Mouse (Mus musculus): ENCODE data around the gene Cby1. TPM values are rescaled to one million over a fixed set of nuclear protein-coding genes. Genes with fewer than 3 reads are reported as not detected.
"Not testable (repeated sequence)": the region's sequence is repeated elsewhere in the genome, so short reads cannot be mapped to it uniquely, and the experiment has no call there.

Gene Cby1
- polyA plus RNA-seq, 1 experiment from 2014 or later, result 91.5 TPM

DNA sequence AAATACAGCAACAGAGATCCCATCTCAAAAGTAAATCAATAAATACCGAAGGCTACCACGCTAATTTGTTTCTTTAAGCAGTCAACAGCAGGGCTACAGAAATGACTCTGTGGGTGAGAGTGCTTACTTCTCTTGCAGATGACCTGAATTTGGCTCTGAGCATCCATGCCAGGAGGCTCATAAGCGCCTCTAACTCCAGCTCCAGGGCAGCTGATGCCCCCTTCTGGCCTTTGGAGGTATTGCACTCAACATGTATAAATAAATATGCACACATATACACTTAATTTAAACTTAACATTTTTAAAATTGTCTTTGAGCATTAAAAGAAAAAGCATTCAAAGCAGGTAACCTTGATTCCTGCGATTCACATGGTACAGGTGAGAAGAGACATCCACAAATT, 7.5 kb upstream of the Cby1 start:
- no peak for DNase-seq (ENCODE audit: low spot score)
- Histone ChIP-seq H3K27me3 (ENCODE audit: insufficient read depth, poor library complexity, severe bottlenecking) (no peaks in the 10 kb centered on the region), H3K4me3 (no peak overlapping the region), H3K27ac (no peak overlapping the region), H3K4me1 (replicated peaks) (no peaks in the 10 kb centered on the region), H3K36me3 (peaks cover 52% of the 10 kb centered on the region), H3K9me3 (0 out of 2 replicates have a peak, but pooled peaks cover 4% of the 10 kb centered on the region)
- 73% methylated on average over 4 of the region's 4 CpGs for WGBS

DNA sequence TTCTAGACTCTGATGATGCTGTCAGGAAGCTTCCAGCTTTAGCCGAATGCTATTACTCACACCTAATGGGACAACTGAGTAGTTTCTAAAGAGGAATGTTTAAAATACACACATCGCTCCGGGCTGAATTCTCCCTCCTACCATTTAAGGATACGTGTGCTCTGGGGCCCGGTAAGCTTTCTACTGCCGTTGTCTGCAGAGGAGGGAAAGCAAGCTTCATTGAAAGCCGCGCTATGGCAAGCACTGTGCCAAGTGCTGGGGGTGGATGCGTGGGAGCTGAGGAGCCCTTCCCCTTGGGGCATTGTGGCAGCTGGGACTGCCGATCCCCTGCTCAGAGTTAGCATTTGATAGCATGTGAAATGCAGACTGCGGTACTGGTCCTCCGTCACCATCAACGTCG, 2.5 kb upstream of the Cby1 start:
- Histone ChIP-seq H3K36me3 (peaks cover 26% of the 10 kb centered on the region), H3K4me3 (no peak overlapping the region), H3K4me1 (replicated peaks) (peaks cover 19% of the 10 kb centered on the region), H3K9me3 (0 out of 2 replicates have a peak, but pooled peaks cover 6% of the 10 kb centered on the region), H3K27me3 (ENCODE audit: insufficient read depth, poor library complexity, severe bottlenecking) (no peaks in the 10 kb centered on the region), H3K27ac (no peak overlapping the region)
- 95% methylated on average over 14 of the region's 14 CpGs for WGBS
- DNase-seq (ENCODE audit: low spot score), result no peak

DNA sequence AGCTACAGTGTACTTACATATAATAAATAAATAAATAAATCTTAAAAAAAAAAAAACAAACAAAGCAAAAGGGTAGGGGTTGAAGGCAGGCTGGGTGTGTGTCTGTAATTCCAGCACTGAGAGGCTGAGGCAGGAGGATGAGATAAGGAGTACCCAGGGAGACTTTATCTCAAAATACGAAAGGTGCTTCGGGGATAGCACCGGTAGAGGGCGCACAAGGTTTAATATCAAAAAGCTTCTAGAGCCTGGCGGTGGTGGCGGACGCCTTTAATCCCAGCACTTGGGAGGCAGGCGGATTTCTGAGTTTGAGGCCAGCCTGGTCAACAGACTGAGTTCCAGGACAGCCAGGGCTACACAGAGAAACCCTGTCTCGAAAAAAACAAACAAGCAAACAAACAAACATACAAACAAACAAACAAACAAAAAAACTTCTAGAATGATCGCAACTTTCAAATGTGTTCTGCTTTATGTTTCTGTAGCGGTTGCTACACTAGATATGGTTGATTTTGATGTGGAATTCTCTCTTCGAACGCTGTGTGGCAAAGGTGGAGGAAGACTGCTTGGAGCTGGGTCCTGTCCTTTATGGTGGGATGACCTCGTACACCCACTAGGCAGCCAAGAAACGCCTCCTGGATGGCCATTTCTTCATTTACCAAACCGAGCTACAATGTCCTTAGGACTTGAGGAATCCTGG, 1.0 kb upstream of the Cby1 start:
- H3K27me3 ChIP-seq (ENCODE audit: insufficient read depth, poor library complexity, severe bottlenecking), result no peaks in the 10 kb centered on the region
- H3K4me1 ChIP-seq (replicated peaks), result peaks cover 19% of the 10 kb centered on the region
- H3K36me3 ChIP-seq, result peaks cover 29% of the 10 kb centered on the region
- peak overlapping the region; percentile 100 for H3K27ac ChIP-seq
- 4% methylated on average over 16 of the region's 16 CpGs for WGBS
- DNase-seq (ENCODE audit: low spot score), result peak; percentile 85
- peak overlapping the region; percentile 84 for H3K4me3 ChIP-seq
- H3K9me3 ChIP-seq, result peaks cover 6% of the 10 kb centered on the region; the same call in 1 of the 2 replicates

DNA sequence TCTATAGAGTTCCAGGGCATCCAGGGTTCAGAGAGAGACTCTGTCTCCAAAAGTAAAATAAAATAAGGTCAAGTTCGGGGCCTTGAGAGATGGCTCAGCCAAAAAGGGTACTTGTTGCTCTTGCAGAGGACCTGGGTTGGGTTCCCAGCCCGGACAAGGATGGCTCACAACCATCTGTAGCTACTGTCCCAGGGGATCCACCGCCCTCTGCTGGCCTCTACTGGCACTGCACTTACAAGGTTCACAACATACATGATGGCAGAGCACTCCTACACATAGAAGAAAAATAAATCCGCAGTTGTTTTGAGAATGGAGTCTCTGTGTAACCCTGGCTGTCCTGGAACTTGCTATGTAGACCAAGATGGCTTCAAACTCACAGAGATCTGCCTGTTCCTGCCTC, 2.9 kb downstream of the Cby1 start:
- Histone ChIP-seq H3K4me3 (no peak overlapping the region), H3K4me1 (replicated peaks) (peaks cover 19% of the 10 kb centered on the region), H3K27me3 (ENCODE audit: insufficient read depth, poor library complexity, severe bottlenecking) (no peaks in the 10 kb centered on the region), H3K9me3 (peaks cover 6% of the 10 kb centered on the region; the same call in 1 of the 2 replicates), H3K27ac (no peak overlapping the region), H3K36me3 (peaks cover 55% of the 10 kb centered on the region)
- 74% methylated on average over 4 of the region's 4 CpGs for WGBS
- DNase-seq (ENCODE audit: low spot score), result peak; percentile 35

DNA sequence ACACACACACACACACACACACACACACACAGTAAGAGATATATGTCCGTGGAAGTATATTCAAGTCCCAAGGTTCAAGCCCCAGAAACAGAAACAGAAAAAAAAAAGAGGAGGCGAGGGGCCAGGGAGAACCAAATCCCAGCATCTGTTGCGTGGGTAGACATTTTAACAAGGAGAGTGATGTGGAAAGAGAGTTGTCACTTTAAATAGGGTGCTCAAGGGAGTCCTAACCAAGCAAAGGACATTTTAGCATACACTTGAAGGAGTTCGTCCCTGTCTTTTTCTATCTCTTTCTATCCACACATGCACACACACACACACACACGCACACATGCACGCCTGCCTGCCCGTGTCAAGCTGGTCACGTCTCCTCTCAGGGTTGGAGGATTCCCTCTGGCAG, 5.7 kb downstream of the Cby1 start:
- peaks cover 6% of the 10 kb centered on the region; the same call in 1 of the 2 replicates for H3K9me3 ChIP-seq
- no peak for DNase-seq (ENCODE audit: low spot score)
- WGBS, result 91% methylated on average over 8 of the region's 8 CpGs
- peaks cover 8% of the 10 kb centered on the region for H3K4me1 ChIP-seq (replicated peaks)
- H3K36me3 ChIP-seq, result peaks cover 71% of the 10 kb centered on the region
- H3K4me3 ChIP-seq, result no peak overlapping the region
- H3K27me3 ChIP-seq (ENCODE audit: insufficient read depth, poor library complexity, severe bottlenecking), result no peaks in the 10 kb centered on the region
- no peak overlapping the region for H3K27ac ChIP-seq

DNA sequence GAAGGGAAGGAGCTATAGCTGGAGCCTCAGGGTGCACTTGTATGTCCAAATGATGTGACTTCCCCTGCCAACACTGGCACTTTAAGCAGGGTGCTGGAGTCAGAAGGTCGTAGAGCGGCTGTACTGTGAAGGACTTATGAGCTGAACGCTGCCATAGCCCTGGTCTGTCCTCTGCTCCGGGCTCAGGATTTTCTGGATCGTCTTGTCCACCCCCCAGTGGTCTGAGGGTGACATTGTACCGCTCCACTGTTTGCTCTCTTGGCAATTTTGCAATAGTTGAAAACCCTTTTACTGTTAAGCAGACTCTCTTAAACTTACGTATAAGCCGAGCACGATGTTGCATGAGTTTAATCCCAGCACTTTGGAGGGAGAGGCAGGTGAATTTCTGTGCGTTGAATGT, 10.2 kb downstream of the Cby1 start:
- H3K4me3 ChIP-seq, result no peak overlapping the region
- no peaks in the 10 kb centered on the region for H3K27me3 ChIP-seq (ENCODE audit: insufficient read depth, poor library complexity, severe bottlenecking)
- H3K36me3 ChIP-seq, result peaks cover 67% of the 10 kb centered on the region
- WGBS, result 80% methylated on average over 10 of the region's 10 CpGs
- no peaks in the 10 kb centered on the region for H3K9me3 ChIP-seq
- H3K4me1 ChIP-seq (replicated peaks), result peaks cover 6% of the 10 kb centered on the region
- DNase-seq (ENCODE audit: low spot score), result no peak
- no peak overlapping the region for H3K27ac ChIP-seq

DNA sequence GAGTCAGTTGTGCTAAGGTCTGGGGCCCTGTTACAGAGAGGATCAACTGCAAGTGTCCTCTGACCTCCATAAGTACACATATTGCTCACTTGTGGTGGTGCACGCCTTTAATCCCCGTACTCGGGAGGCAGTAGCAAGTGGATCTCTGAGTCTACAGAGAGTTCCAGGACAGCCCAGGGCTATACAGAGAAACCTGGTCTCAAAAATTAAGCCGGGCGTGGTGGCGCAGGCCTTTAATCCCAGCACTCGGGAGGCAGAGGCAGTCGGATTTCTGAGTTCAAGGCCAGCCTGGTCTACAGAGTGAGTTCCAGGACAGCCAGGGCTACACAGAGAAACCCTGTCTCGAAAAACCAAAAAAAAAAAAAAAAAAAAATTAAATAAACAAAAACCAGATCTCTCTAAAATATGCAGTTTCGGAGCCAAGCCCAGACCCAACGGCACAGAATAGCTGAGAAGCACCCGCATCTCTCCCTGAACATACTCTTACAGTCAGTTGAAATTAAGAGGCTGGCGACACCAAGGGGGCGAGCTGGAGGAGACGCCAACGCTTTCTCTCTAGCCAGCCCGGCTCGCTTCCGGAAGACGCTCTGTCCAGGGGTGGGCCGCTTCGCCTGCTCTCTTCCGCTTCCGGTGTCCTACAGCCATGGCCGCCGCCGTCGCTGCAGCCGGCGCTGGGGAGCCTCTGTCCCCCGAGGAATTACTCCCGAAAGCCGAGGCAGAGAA, 11.4 kb downstream of the Cby1 start, which contains the start of gene Tomm22:
Gene Tomm22 (plus strand): TSS at position 613 of the 723 bp plus-strand sequence.
- H3K9me3 ChIP-seq, result no peaks in the 10 kb centered on the region
- H3K4me3 ChIP-seq, result peak within 1 kb of the TSS; percentile 97
- 20% methylated on average over 33 of the region's 33 CpGs for WGBS
- peaks cover 68% of the 10 kb centered on the region for H3K36me3 ChIP-seq
- H3K27me3 ChIP-seq (ENCODE audit: insufficient read depth, poor library complexity, severe bottlenecking), result no peaks in the 10 kb centered on the region
- DNase-seq (ENCODE audit: low spot score), result peak; percentile 91
- peak within 1 kb of the TSS; percentile 92 for H3K27ac ChIP-seq
- peaks cover 6% of the 10 kb centered on the region for H3K4me1 ChIP-seq (replicated peaks)

DNA sequence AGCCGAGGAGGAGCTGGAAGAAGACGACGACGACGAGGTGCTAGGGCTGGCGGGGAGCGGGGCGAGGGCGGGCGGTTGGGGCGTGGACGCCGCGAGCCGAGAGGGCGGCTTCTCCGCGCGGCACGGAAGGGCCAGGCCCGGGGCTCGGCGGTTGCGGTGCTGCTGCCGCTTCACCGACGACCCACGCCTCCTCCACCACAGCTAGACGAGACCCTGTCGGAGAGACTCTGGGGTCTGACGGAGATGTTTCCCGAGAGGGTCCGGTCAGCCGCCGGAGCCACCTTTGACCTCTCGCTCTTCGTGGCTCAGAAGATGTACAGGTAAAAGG, 11.9 kb downstream of the Cby1 start:
- DNase-seq (ENCODE audit: low spot score), result no peak
- H3K36me3 ChIP-seq, result peaks cover 68% of the 10 kb centered on the region
- no peaks in the 10 kb centered on the region for H3K9me3 ChIP-seq
- peaks cover 6% of the 10 kb centered on the region for H3K4me1 ChIP-seq (replicated peaks)
- peak overlapping the region; percentile 97 for H3K4me3 ChIP-seq
- H3K27ac ChIP-seq, result peak overlapping the region; percentile 92
- no peaks in the 10 kb centered on the region for H3K27me3 ChIP-seq (ENCODE audit: insufficient read depth, poor library complexity, severe bottlenecking)
- WGBS, result under 1% methylated on average over 37 of the region's 37 CpGs

DNA sequence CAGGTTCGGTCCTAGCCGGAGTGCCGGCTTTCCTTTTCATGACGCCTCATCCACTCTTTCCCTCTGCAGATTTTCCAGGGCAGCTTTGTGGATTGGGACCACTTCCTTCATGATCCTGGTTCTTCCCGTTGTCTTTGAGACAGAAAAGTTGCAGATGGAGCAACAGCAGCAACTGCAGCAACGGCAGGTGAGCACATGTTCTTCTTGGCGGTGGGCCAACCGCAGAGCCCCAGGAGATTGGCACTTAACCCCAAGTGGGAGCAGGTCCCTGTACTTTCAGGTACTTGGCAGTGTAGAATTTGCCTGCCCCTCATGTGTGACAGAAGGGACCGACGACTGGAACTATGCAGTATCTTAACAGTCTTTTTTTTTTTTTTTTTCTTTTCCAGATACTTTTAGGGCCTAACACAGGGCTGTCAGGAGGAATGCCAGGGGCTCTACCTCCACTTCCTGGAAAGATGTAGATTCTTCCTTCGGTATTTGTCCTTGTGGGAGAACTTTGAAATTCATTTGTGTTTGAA, 12.9 kb downstream of the Cby1 start:
- not testable (repeated sequence) for H3K9me3 ChIP-seq; DNase-seq (ENCODE audit: low spot score); H3K27ac ChIP-seq; H3K27me3 ChIP-seq (ENCODE audit: insufficient read depth, poor library complexity, severe bottlenecking); H3K4me1 ChIP-seq (replicated peaks)
- Histone ChIP-seq H3K4me3 (peak overlapping the region; percentile 97), H3K36me3 (peaks cover 68% of the 10 kb centered on the region)
- 88% methylated on average over 11 of the region's 11 CpGs for WGBS

DNA sequence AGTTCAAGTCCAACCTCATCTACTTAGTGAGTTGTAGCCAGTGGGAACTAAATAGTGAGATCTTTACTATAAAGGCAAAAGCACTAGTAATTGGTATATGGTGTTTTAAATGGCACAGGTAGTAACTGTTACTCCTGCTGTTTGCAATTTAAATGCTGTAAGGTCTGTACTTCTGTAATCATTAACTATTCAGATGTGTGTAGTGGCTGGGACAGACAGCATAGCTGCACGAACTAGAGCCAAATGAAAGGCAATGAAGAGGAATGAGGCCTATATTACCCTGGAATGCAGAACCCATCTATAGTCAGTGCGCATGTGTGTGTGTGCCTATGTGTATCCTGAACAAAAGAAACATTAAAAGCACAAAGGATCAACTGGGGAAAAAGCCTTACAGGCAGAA, 18.9 kb downstream of the Cby1 start:
- H3K36me3 ChIP-seq, result peaks cover 58% of the 10 kb centered on the region

DNA sequence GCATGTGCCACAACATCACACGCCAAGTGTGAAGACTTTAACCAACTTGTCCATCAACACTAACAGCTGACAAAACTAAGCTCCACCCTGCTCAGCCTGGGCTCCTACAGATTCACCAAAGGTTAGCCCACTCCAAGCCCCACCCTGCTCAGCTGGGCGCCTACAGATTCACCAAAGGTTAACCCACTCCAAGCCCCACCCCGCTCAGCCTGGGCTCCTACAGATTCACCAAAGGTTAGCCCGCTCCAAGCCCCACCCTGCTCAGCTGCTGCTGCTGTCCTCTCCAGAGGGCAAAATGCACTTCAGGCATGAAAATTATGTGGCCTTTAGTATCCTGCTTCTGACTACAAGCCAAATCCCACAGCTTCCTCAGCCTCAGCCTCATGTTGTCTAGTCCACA, 23.0 kb downstream of the Cby1 start:
- Histone ChIP-seq H3K36me3 (peaks cover 26% of the 10 kb centered on the region), H3K4me1 (replicated peaks) (peaks cover 46% of the 10 kb centered on the region), H3K27me3 (ENCODE audit: insufficient read depth, poor library complexity, severe bottlenecking) (no peaks in the 10 kb centered on the region), H3K4me3 (no peak overlapping the region), H3K9me3 (no peaks in the 10 kb centered on the region), H3K27ac (no peak overlapping the region)
- 90% methylated on average over 4 of the region's 4 CpGs for WGBS
- no peak for DNase-seq (ENCODE audit: low spot score)

More for the DNA sequence above, 18.9 kb downstream of the Cby1 start:
- 95% methylated on average over 2 of the region's 2 CpGs for WGBS
- no peak overlapping the region for H3K27ac ChIP-seq
- no peak for DNase-seq (ENCODE audit: low spot score)
- H3K9me3 ChIP-seq, result no peaks in the 10 kb centered on the region
- H3K27me3 ChIP-seq (ENCODE audit: insufficient read depth, poor library complexity, severe bottlenecking), result no peaks in the 10 kb centered on the region
- peaks cover 9% of the 10 kb centered on the region for H3K4me1 ChIP-seq (replicated peaks)
- H3K4me3 ChIP-seq, result no peak overlapping the region

DNA sequence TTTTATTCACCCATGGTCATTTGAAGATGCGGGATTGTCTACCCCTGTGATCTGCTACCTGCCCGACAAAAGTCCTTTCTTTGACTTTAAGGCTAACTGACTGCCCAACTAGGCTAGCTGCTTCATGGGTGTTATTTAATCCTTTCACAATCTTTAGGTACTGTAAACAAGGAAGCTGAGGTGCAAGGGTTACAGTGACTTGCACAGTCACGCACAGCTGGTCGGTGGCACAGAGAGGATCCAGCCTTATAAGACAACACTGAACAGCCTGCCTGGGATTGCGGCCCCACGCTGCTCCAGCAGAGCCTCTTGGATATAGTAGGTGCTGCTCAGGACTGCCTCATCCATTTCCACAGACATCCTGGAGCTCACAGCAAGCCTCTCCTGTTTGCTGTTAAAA, 24.1 kb downstream of the Cby1 start:
- Histone ChIP-seq H3K4me3 (no peak overlapping the region), H3K27me3 (ENCODE audit: insufficient read depth, poor library complexity, severe bottlenecking) (no peaks in the 10 kb centered on the region), H3K4me1 (replicated peaks) (peaks cover 58% of the 10 kb centered on the region), H3K36me3 (peaks cover 17% of the 10 kb centered on the region), H3K27ac (no peak overlapping the region), H3K9me3 (no peaks in the 10 kb centered on the region)
- 89% methylated on average over 6 of the region's 6 CpGs for WGBS
- no peak for DNase-seq (ENCODE audit: low spot score)

Data from hindbrain, embryonic 10.5 days (tissue).